Mouse (Mus musculus) hindbrain, embryonic 16.5 days (tissue): Measurements from ENCODE around the gene Nupl2. TPM values are rescaled to one million over a fixed set of nuclear protein-coding genes. Genes with fewer than 3 reads are reported as not detected.

ENCODE experiments used
- ATAC-seq: fragments of 200-750 bp; cut with Nextera tagmentation; 2 replicates; pipeline ENCODE4 v1.8.0; 2017; ENCODE audit warnings: moderate TSS enrichment, moderate library complexity
- H3K27ac ChIP-seq: fragments of 300-500 bp; sonication (generic); 2 replicates; pipeline ENCODE4 v1.5.1; 2014; ENCODE audit warnings: low read depth, mild to moderate bottlenecking, control low read depth, low read length, moderate library complexity
- H3K27me3 ChIP-seq: fragments of 300-500 bp; sonication (generic); replicated peaks from 2 replicates; pipeline ENCODE4 v1.6.1; 2014; ENCODE audit warnings: low read length; ENCODE audit not compliant: control insufficient read depth, insufficient read depth
- H3K36me3 ChIP-seq: fragments of 300-500 bp; sonication (generic); 2 replicates; pipeline ENCODE4 v1.6.1; 2014; ENCODE audit warnings: mild to moderate bottlenecking, low read length, moderate library complexity, mixed read lengths; ENCODE audit not compliant: control insufficient read depth, insufficient read depth
- H3K4me1 ChIP-seq: fragments of 300-500 bp; sonication (generic); 2 replicates; pipeline ENCODE4 v1.6.1; 2014; ENCODE audit warnings: low read depth, low read length; ENCODE audit not compliant: control insufficient read depth, insufficient read depth
- H3K4me2 ChIP-seq: fragments of 300-500 bp; sonication (generic); 2 replicates; pipeline ENCODE4 v1.6.1; 2014; ENCODE audit warnings: mild to moderate bottlenecking, low read length, control low read depth, moderate library complexity
- H3K4me3 ChIP-seq: fragments of 300-500 bp; sonication (generic); 2 replicates; pipeline ENCODE4 v1.5.1; 2014; ENCODE audit warnings: mild to moderate bottlenecking, low read length, control low read depth, moderate library complexity
- H3K9ac ChIP-seq: fragments of 300-500 bp; sonication (generic); 2 replicates; pipeline ENCODE4 v1.6.1; 2014; ENCODE audit warnings: low read depth, mild to moderate bottlenecking, control low read depth, low read length, moderate library complexity
- H3K9me3 ChIP-seq: fragments of 300-500 bp; sonication (generic); 2 replicates; pipeline ENCODE4 v1.6.1; 2014; ENCODE audit warnings: mild to moderate bottlenecking, low read length, moderate library complexity; ENCODE audit not compliant: control insufficient read depth
- WGBS: fragments of 180-500 bp; shearing (Covaris S2); extraction: QIAGEN DNeasy Blood & Tissue Kit; methylation state at CpG from one replicate; pipeline ENCODE4 v1.1.7; 2014; 5-methylcytosine and 5-hydroxymethylcytosine counted together
- polyA plus RNA-seq: library from polyadenylated mRNA; unstranded; fragments of >200 nt; fragmentation: Nextera tagmentation; extraction: Ambion mirVana; gene quantifications from 2 replicates; pipeline ENCODE4 v1.2.1, GENCODE M21; 2015

Gene Nupl2
- 11.9 and 13.5 TPM in 2 replicates for polyA plus RNA-seq

DNA sequence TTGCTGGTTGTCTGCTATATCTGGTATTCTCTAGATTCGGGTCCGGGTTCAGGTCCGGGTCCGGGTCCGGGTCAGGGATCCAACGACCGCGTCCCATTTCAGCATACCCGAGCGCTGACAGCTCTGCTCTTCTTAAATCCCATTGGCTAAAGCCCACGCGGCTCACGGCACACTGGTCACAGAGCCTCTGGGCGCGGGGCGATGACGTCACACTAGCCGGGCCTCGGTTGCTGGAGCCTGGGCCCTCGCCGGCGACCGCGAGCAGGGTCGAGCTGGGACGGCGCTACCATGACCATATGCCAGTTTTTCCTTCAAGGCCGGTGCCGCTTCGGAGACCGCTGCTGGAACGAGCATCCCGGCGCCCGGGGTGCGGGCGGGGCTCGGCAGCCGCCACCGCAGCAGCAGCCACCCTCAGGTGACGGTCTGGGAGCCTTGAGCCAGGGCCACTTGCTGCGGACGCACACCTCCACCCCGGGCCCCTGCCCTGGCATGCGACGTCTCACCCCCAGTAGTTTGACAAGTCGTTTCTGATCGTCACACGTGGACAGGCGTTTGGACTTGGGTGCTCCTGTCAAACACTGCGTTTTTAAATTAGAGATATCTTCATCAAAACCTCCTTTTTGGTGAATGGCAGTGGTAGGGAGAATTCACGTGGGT lies at the start of gene Nupl2:
Gene Nupl2 (plus strand): TSS at position 175 of the 657 bp plus-strand sequence.
- Histone ChIP-seq H3K4me1 (peaks cover 4% of the 10 kb centered on the region), H3K9me3 (no peaks in the 10 kb centered on the region), H3K4me3 (peak within 1 kb of the TSS; percentile 87), H3K27me3 (no peaks in the 10 kb centered on the region), H3K27ac (peak within 1 kb of the TSS; percentile 83), H3K4me2 (peak within 1 kb of the TSS; percentile 67), H3K9ac (peak within 1 kb of the TSS; percentile 96), H3K36me3 (peaks cover 3% of the 10 kb centered on the region)
- WGBS = under 1% methylated on average over 52 of the region's 52 CpGs
- peak; percentile 98 for ATAC-seq

DNA sequence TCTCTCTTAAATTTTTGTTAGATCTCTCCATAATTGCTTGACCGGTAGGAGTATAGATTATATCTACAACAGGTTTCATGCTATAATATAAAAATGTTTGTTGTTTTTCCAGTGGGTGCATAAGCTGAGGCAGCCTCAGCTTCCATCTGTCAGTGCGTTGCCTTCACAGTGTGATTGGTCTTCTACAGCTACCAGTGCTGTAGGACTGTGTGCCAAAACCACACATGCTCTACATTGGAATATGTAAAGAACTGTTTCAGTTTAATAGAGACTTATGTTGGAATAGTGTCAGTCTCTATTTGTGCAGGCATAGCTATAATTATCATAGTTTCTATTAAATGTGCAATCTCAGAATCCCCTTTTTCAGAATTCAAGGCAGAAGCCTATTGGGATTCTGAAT lies 42.5 kb upstream of the Nupl2 start:
- no peak overlapping the region for H3K4me3 ChIP-seq
- 93% methylated on average over 2 of the region's 2 CpGs for WGBS
- H3K4me2 ChIP-seq = no peak overlapping the region
- no peak overlapping the region for H3K27ac ChIP-seq
- no peak overlapping the region for H3K9ac ChIP-seq
- H3K27me3 ChIP-seq = no peaks in the 10 kb centered on the region
- H3K4me1 ChIP-seq = no peaks in the 10 kb centered on the region; the same call in 1 of the 2 replicates
- no peaks in the 10 kb centered on the region for H3K9me3 ChIP-seq
- no peak for ATAC-seq
- H3K36me3 ChIP-seq = 0 out of 2 replicates have a peak, but pooled peaks cover 3% of the 10 kb centered on the region

DNA sequence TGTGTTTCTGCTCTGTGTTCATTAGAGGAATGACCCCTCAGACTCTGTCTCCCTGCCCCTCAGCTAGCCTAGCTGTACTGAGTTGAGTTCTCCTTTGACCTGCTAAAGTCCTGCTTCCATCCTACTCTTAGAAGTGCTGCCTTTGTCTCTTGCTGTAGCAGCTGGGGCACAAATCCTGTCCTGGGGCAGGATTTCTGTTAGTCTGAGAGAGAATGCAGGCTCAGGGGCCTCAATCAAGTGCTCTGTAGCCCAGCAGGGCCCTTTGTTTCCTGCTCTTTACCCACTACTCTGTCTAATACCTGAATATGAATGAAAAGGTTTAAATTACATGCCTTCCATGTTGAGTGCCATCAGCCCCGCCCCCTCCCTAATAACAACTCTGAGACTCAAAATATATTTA lies 40.6 kb upstream of the Nupl2 start:
- Histone ChIP-seq H3K9me3 (no peaks in the 10 kb centered on the region), H3K4me3 (no peak overlapping the region), H3K4me1 (no peaks in the 10 kb centered on the region; the same call in 1 of the 2 replicates), H3K27me3 (no peaks in the 10 kb centered on the region), H3K4me2 (no peak overlapping the region), H3K27ac (no peak overlapping the region), H3K9ac (no peak overlapping the region), H3K36me3 (peaks cover 7% of the 10 kb centered on the region)
- no peak for ATAC-seq
- WGBS = 82% methylated on average over 1 of the region's 1 CpGs

- 47% methylated on average over 3 of the region's 3 CpGs for WGBS
- no peak overlapping the region for H3K4me2 ChIP-seq
- H3K27ac ChIP-seq = no peak overlapping the region
- no peak overlapping the region for H3K9ac ChIP-seq
- H3K36me3 ChIP-seq = peaks cover 7% of the 10 kb centered on the region
- H3K27me3 ChIP-seq = no peaks in the 10 kb centered on the region
- no peaks in the 10 kb centered on the region; the same call in 1 of the 2 replicates for H3K4me1 ChIP-seq
- no peaks in the 10 kb centered on the region for H3K9me3 ChIP-seq
- no peak overlapping the region for H3K4me3 ChIP-seq
- no peak; the same call in 1 of the 2 replicates for ATAC-seq
Measured at GRCm38 (mm10) chr5:24124579-24125276, 40.0 kb upstream of the Nupl2 start.

DNA sequence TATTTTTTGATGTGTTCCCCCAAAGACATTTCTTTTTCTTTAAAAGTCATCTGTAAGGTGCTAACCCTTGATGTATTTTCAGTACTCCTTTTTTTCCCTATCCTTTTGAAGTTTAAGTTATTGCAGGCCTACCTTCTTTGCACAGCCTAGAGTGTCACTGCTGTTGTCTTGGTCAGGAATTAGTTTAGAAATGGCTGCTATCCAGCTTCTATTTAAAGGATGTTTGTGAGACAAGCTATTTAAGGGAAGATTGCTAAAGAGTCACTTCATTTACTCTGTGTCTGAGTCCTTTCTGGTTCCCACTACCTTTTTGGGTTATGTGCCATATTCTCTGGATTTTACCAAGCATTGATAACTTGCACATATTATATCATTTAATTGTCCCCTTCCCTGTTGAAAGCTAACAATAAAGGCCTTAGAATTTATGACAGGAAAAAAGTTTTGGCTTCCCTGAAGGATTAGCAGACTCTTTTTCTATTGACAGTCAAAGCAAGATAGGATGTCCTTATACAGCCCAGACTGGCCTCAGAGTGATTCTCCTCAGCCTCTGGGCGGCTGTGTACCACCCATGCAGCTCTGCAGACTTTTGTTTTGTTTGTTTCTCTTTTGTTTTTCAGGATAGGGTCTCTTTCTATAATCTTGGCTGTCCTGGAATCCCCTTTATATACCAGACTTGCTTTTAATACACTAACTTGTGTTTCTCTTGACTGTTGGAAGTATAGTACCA lies 38.7 kb upstream of the Nupl2 start:
- Histone ChIP-seq H3K4me3 (no peak overlapping the region), H3K36me3 (peaks cover 7% of the 10 kb centered on the region), H3K4me2 (no peak overlapping the region), H3K27ac (no peak overlapping the region), H3K27me3 (no peaks in the 10 kb centered on the region), H3K9ac (no peak overlapping the region), H3K4me1 (no peaks in the 10 kb centered on the region; the same call in 1 of the 2 replicates), H3K9me3 (no peaks in the 10 kb centered on the region)
- no peak for ATAC-seq
- 61% methylated on average over 1 of the region's 1 CpGs for WGBS

GRCm38 (mm10) chr5:24126967-24127366 lies 37.8 kb upstream of the Nupl2 start:
- Histone ChIP-seq H3K9ac (no peak overlapping the region), H3K4me1 (no peaks in the 10 kb centered on the region; the same call in 1 of the 2 replicates), H3K36me3 (peaks cover 7% of the 10 kb centered on the region), H3K27ac (no peak overlapping the region), H3K4me3 (no peak overlapping the region), H3K9me3 (no peaks in the 10 kb centered on the region), H3K27me3 (no peaks in the 10 kb centered on the region), H3K4me2 (no peak overlapping the region)
- ATAC-seq = no peak
- 84% methylated on average over 4 of the region's 4 CpGs for WGBS

DNA sequence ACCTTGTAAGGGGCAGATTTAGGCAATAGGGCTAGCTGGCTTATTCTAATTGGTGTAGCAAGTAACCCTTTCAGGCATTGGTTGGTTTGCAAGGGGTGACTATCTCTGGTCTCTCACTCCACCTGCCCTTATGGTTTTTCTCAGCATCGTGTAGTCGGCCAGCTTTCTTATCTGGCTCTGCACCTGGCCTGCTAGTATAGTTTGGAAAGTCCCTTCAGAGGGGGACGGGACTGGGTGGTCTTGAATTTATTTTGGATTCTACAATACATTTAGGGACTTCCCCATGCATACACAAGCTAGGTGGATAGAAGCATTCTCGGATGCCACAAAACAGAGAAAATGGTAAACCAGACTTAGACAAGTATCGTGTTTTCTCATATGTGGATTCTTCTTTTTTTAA lies 17.8 kb upstream of the Nupl2 start:
- H3K4me2 ChIP-seq = no peak overlapping the region
- WGBS = 93% methylated on average over 5 of the region's 5 CpGs
- H3K36me3 ChIP-seq = peaks cover 60% of the 10 kb centered on the region

DNA sequence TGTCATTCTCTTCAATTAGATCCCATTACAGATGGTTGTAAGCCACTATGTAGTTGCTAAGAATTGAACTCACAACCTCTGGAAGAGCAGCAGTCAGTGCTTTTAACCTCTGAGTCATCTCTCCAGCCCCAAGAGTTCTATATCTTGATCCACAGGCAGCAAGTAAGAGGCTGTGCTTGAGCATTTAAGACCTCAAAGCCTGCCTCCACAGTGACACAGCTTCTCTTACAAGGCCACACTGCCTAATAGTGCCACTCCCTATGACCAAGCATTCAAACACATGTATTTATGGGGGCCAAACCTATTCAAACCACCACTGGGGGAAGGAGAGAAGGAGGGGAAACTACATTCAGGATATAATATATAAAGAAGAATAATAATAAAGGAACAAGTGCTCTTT lies 12.6 kb upstream of the Nupl2 start:
- H3K27me3 ChIP-seq = no peaks in the 10 kb centered on the region
- ATAC-seq = no peak
- no peak overlapping the region for H3K4me2 ChIP-seq
- H3K9ac ChIP-seq = no peak overlapping the region
- no peak overlapping the region for H3K4me3 ChIP-seq
- H3K36me3 ChIP-seq = peaks cover 31% of the 10 kb centered on the region
- no peak overlapping the region for H3K27ac ChIP-seq
- H3K9me3 ChIP-seq = no peaks in the 10 kb centered on the region
- no peaks in the 10 kb centered on the region for H3K4me1 ChIP-seq

More for the DNA sequence above, 17.8 kb upstream of the Nupl2 start:
- no peaks in the 10 kb centered on the region for H3K27me3 ChIP-seq
- no peak overlapping the region for H3K9ac ChIP-seq
- H3K4me3 ChIP-seq = no peak overlapping the region
- no peak for ATAC-seq
- no peak overlapping the region for H3K27ac ChIP-seq
- no peaks in the 10 kb centered on the region for H3K4me1 ChIP-seq
- no peaks in the 10 kb centered on the region for H3K9me3 ChIP-seq

DNA sequence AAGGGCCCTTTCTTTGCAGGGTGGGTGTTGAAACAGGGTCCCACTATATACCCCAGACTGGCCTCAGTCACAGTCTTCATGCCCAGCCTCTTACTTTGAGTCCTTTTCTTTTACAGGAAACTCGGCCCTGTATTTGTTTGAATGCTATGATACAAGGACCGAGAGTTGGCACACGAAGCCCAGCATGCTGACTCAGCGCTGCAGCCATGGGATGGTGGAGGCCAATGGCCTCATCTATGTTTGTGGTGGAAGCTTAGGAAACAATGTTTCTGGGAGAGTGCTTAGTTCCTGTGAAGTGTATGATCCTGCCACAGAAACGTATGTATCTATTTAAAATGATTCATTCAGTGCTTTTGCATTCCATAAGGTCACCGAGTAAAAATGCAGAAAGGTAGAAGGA lies 8.0 kb upstream of the Nupl2 start:
- Histone ChIP-seq H3K4me2 (no peak overlapping the region), H3K4me3 (no peak overlapping the region), H3K27me3 (no peaks in the 10 kb centered on the region), H3K9me3 (no peaks in the 10 kb centered on the region), H3K4me1 (no peaks in the 10 kb centered on the region), H3K9ac (no peak overlapping the region), H3K27ac (no peak overlapping the region), H3K36me3 (peaks cover 30% of the 10 kb centered on the region)
- ATAC-seq = no peak
- WGBS = 93% methylated on average over 6 of the region's 6 CpGs
